Mouse (Mus musculus): ENCODE measurements around the gene Ldhd. TPM values are rescaled to one million over a fixed set of nuclear protein-coding genes. Genes with fewer than 3 reads are reported as not detected.

The Ldhd gene
- polyA plus RNA-seq, 1 experiment, result 24.4 TPM

GRCm38 (mm10) chr8:111618273-111618672 lies 11.9 kb downstream of the Ldhd start:
- no peak overlapping the region for H3K27ac ChIP-seq (ENCODE audit: insufficient read depth, low read length)
- DNase-seq, result no peak
- peaks cover 14% of the 10 kb centered on the region for H3K4me1 ChIP-seq (ENCODE audit: control insufficient read depth, insufficient read depth, low read length)
- H3K4me3 ChIP-seq (replicated peaks; ENCODE audit: insufficient read depth, low read depth, low read length), result no peak overlapping the region
- H3K27me3 ChIP-seq (ENCODE audit: control insufficient read depth, insufficient read depth, low read length), result no peaks in the 10 kb centered on the region
- WGBS, result 93% methylated on average over 4 of the region's 4 CpGs
- TF ChIP-seq POLR2A (IDR thresholded peaks at IDR 0.05; ENCODE audit: borderline replicate concordance, insufficient read depth, low read length), result no peak
- TF ChIP-seq CTCF (IDR thresholded peaks at IDR 0.05; ENCODE audit: borderline replicate concordance, insufficient read depth, low read depth, low read length), result no peak

GRCm38 (mm10) chr8:111617812-111618211 lies 12.4 kb downstream of the Ldhd start:
- no peak for TF ChIP-seq POLR2A (IDR thresholded peaks at IDR 0.05; ENCODE audit: borderline replicate concordance, insufficient read depth, low read length)
- TF ChIP-seq CTCF (IDR thresholded peaks at IDR 0.05; ENCODE audit: borderline replicate concordance, insufficient read depth, low read depth, low read length), result no peak
- 78% methylated on average over 6 of the region's 6 CpGs for WGBS
- no peak overlapping the region for H3K27ac ChIP-seq (ENCODE audit: insufficient read depth, low read length)
- no peak overlapping the region for H3K4me3 ChIP-seq (replicated peaks; ENCODE audit: insufficient read depth, low read depth, low read length)
- peaks cover 14% of the 10 kb centered on the region for H3K4me1 ChIP-seq (ENCODE audit: control insufficient read depth, insufficient read depth, low read length)
- DNase-seq, result no peak
- H3K27me3 ChIP-seq (ENCODE audit: control insufficient read depth, insufficient read depth, low read length), result no peaks in the 10 kb centered on the region

- TF ChIP-seq POLR2A (IDR thresholded peaks at IDR 0.05; ENCODE audit: borderline replicate concordance, insufficient read depth, low read length), result no peak
- TF ChIP-seq CTCF (IDR thresholded peaks at IDR 0.05; ENCODE audit: borderline replicate concordance, insufficient read depth, low read depth, low read length), result no peak
- Histone ChIP-seq H3K27ac (ENCODE audit: insufficient read depth, low read length) (no peak overlapping the region), H3K27me3 (ENCODE audit: control insufficient read depth, insufficient read depth, low read length) (no peaks in the 10 kb centered on the region), H3K4me3 (replicated peaks; ENCODE audit: insufficient read depth, low read depth, low read length) (no peak overlapping the region), H3K4me1 (ENCODE audit: control insufficient read depth, insufficient read depth, low read length) (no peaks in the 10 kb centered on the region)
- DNase-seq, result no peak
- WGBS, result 90% methylated on average over 6 of the region's 6 CpGs
Observed at GRCm38 (mm10) chr8:111614786-111615701, 15.1 kb downstream of the Ldhd start.

GRCm38 (mm10) chr8:111613181-111613580 lies 17.0 kb downstream of the Ldhd start:
- no peak for TF ChIP-seq POLR2A (IDR thresholded peaks at IDR 0.05; ENCODE audit: borderline replicate concordance, insufficient read depth, low read length)
- TF ChIP-seq CTCF (IDR thresholded peaks at IDR 0.05; ENCODE audit: borderline replicate concordance, insufficient read depth, low read depth, low read length), result no peak
- WGBS, result 87% methylated on average over 5 of the region's 5 CpGs
- H3K27ac ChIP-seq (ENCODE audit: insufficient read depth, low read length), result no peak overlapping the region

GRCm38 (mm10) chr8:111607414-111607813 lies 22.8 kb downstream of the Ldhd start:
- Histone ChIP-seq H3K27ac (ENCODE audit: insufficient read depth, low read length) (no peak overlapping the region), H3K4me1 (ENCODE audit: control insufficient read depth, insufficient read depth, low read length) (peaks cover 8% of the 10 kb centered on the region), H3K4me3 (replicated peaks; ENCODE audit: insufficient read depth, low read depth, low read length) (no peak overlapping the region), H3K27me3 (ENCODE audit: control insufficient read depth, insufficient read depth, low read length) (no peaks in the 10 kb centered on the region)
- 92% methylated on average over 7 of the region's 7 CpGs for WGBS
- no peak for DNase-seq
- TF ChIP-seq CTCF (IDR thresholded peaks at IDR 0.05; ENCODE audit: borderline replicate concordance, insufficient read depth, low read depth, low read length) (no peak), POLR2A (IDR thresholded peaks at IDR 0.05; ENCODE audit: borderline replicate concordance, insufficient read depth, low read length) (no peak)

More at GRCm38 (mm10) chr8:111613181-111613580, 17.0 kb downstream of the Ldhd start:
- DNase-seq, result no peak
- Histone ChIP-seq H3K4me3 (replicated peaks; ENCODE audit: insufficient read depth, low read depth, low read length) (no peak overlapping the region), H3K27me3 (ENCODE audit: control insufficient read depth, insufficient read depth, low read length) (no peaks in the 10 kb centered on the region), H3K4me1 (ENCODE audit: control insufficient read depth, insufficient read depth, low read length) (no peaks in the 10 kb centered on the region)

- Histone ChIP-seq H3K27ac (ENCODE audit: insufficient read depth, low read length) (no peak overlapping the region), H3K4me1 (ENCODE audit: control insufficient read depth, insufficient read depth, low read length) (peaks cover 8% of the 10 kb centered on the region), H3K4me3 (replicated peaks; ENCODE audit: insufficient read depth, low read depth, low read length) (no peak overlapping the region), H3K27me3 (ENCODE audit: control insufficient read depth, insufficient read depth, low read length) (no peaks in the 10 kb centered on the region)
- no peak for DNase-seq
- TF ChIP-seq CTCF (IDR thresholded peaks at IDR 0.05; ENCODE audit: borderline replicate concordance, insufficient read depth, low read depth, low read length) (no peak), POLR2A (IDR thresholded peaks at IDR 0.05; ENCODE audit: borderline replicate concordance, insufficient read depth, low read length) (no peak)
- 79% methylated on average over 9 of the region's 9 CpGs for WGBS
Observed at GRCm38 (mm10) chr8:111606961-111607360, 23.2 kb downstream of the Ldhd start.

GRCm38 (mm10) chr8:111604986-111605385 lies 25.2 kb downstream of the Ldhd start:
- Histone ChIP-seq H3K27ac (ENCODE audit: insufficient read depth, low read length) (no peak overlapping the region), H3K4me1 (ENCODE audit: control insufficient read depth, insufficient read depth, low read length) (peaks cover 12% of the 10 kb centered on the region), H3K4me3 (replicated peaks; ENCODE audit: insufficient read depth, low read depth, low read length) (no peak overlapping the region), H3K27me3 (ENCODE audit: control insufficient read depth, insufficient read depth, low read length) (no peaks in the 10 kb centered on the region)
- no peak for TF ChIP-seq CTCF (IDR thresholded peaks at IDR 0.05; ENCODE audit: borderline replicate concordance, insufficient read depth, low read depth, low read length)
- no peak for TF ChIP-seq POLR2A (IDR thresholded peaks at IDR 0.05; ENCODE audit: borderline replicate concordance, insufficient read depth, low read length)
- 84% methylated on average over 2 of the region's 2 CpGs for WGBS
- DNase-seq, result no peak

GRCm38 (mm10) chr8:111602050-111602449 lies 28.1 kb downstream of the Ldhd start:
- 36% methylated on average over 4 of the region's 4 CpGs for WGBS
- Histone ChIP-seq H3K4me1 (ENCODE audit: control insufficient read depth, insufficient read depth, low read length) (peaks cover 19% of the 10 kb centered on the region), H3K27ac (ENCODE audit: insufficient read depth, low read length) (no peak overlapping the region), H3K4me3 (replicated peaks; ENCODE audit: insufficient read depth, low read depth, low read length) (no peak overlapping the region), H3K27me3 (ENCODE audit: control insufficient read depth, insufficient read depth, low read length) (no peaks in the 10 kb centered on the region)
- peak; percentile 65 to 87 for DNase-seq
- TF ChIP-seq CTCF (IDR thresholded peaks at IDR 0.05; ENCODE audit: borderline replicate concordance, insufficient read depth, low read depth, low read length) (no peak), POLR2A (IDR thresholded peaks at IDR 0.05; ENCODE audit: borderline replicate concordance, insufficient read depth, low read length) (no peak)
